Mouse (Mus musculus): ENCODE measurements around the gene Gm10563. TPM values are rescaled to one million over a fixed set of nuclear protein-coding genes. Genes with fewer than 3 reads are reported as not detected.
"Not testable (repeated sequence)": the region's sequence is repeated elsewhere in the genome, so short reads cannot be mapped to it uniquely, and the experiment has no call there.

Gene Gm10563
- polyA plus RNA-seq, 1 experiment from 2014 or later = not detected

DNA sequence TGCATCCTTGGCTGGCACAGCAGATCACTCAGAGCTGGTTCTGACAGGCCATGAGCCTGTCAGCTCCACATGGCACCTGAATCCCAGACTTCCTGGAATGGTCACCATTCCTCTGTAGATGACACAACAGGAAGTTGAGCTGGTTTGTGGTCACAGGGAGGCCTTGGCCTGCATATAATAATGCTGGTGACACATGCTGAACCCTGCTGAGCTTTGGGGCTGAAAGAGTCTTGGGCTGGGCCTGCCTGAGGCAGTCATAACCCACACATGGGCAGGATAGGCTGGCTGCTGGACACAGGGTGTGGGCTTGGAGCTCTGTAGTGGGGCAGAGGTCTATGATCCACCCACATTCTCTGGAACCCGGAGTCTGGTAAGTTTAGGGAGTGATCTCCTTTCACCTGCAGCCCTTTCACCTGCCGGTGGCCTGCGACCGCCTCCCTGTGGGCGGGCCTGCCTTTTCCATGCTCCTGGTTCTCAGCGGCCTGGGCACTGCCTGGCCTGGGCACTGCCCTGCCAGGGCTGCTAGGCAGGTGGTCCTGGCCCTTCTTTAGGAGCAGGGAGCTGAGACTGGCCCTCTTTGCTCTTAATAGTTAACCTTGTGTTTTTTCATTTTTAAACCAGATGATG is 62.8 kb downstream of the Gm10563 start:
- no peak overlapping the region for H3K4me3 ChIP-seq
- WGBS = 95% methylated on average over 6 of the region's 6 CpGs
- no peaks in the 10 kb centered on the region for H3K4me1 ChIP-seq
- peaks cover 84% of the 10 kb centered on the region for H3K36me3 ChIP-seq
- no peak overlapping the region for H3K9ac ChIP-seq
- H3K27ac ChIP-seq = no peak overlapping the region
- ATAC-seq (ENCODE audit: low FRiP score, low read depth) = no peak
- H3K9me3 ChIP-seq = no peaks in the 10 kb centered on the region
- H3K4me2 ChIP-seq (replicated peaks) = no peak overlapping the region
- H3K27me3 ChIP-seq = no peaks in the 10 kb centered on the region

DNA sequence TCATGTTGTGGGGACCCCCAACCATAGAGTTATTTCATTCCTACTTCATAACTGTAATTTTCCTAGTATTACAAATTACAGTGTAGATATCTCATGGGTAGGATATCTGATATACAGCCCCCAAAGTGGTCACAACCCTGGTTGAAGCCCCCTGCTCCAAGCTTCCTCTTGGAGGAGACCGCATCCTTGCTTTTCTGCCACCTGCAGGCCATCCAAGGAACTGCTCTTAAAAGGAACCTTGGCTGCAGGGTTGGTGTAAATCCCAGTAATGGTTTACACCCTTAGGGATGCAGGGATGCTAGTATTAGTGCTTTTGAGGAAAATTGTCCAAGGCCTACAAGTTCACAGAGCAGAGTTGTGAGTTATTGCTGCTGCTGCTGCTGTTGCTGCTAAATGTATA is 64.8 kb downstream of the Gm10563 start:
- Histone ChIP-seq H3K9me3 (no peaks in the 10 kb centered on the region), H3K36me3 (peaks cover 79% of the 10 kb centered on the region)
- WGBS = 31% methylated on average over 1 of the region's 1 CpGs

DNA sequence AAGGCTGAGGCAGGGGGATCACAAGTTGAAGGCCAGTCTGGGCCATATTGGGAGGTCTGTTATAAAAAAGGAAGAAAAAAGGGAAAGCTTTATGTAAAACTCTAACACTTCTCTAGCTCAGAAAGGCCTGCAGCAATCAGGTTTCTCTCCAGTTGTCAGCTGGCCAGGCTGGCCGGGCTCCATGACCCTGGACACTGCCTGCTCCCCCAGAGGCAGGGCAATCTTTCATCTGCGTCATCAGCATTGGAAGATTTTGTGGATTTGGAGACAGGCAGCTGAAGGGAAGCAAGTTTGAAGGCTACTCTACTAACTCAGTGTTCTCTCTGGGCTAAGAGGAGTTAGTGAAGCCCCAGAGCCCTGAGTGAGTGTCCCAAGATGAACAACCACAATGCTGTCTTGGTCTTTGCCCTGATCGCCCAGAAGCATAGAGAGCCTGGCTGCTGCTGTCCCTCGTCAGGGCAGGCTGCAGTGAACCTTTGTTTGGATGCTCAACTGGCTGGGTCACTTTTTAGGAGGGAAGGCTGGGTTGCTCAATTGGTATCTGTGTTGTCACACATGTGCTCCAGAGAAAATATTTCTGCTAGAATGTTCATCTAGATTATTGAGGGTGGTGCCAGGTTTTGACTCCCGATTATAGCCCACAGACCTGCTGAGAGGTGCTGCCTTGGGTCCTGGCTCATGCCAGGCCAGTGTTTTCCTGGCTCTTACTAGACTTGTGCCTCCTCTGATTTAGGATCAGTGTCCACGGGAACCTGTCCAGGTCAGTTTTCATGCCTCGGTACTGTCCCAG is 66.7 kb downstream of the Gm10563 start:
- Histone ChIP-seq H3K9ac (no peak overlapping the region), H3K36me3 (peaks cover 62% of the 10 kb centered on the region), H3K27me3 (no peaks in the 10 kb centered on the region), H3K4me1 (no peaks in the 10 kb centered on the region), H3K4me2 (replicated peaks) (no peak overlapping the region), H3K4me3 (no peak overlapping the region), H3K27ac (no peak overlapping the region), H3K9me3 (no peaks in the 10 kb centered on the region)
- WGBS = 82% methylated on average over 7 of the region's 7 CpGs
- no peak for ATAC-seq (ENCODE audit: low FRiP score, low read depth)

More for the DNA sequence above, 64.8 kb downstream of the Gm10563 start:
- H3K4me1 ChIP-seq = no peaks in the 10 kb centered on the region
- H3K4me3 ChIP-seq = no peak overlapping the region
- H3K27me3 ChIP-seq = no peaks in the 10 kb centered on the region
- no peak overlapping the region for H3K27ac ChIP-seq
- no peak overlapping the region for H3K4me2 ChIP-seq (replicated peaks)
- no peak overlapping the region for H3K9ac ChIP-seq
- no peak for ATAC-seq (ENCODE audit: low FRiP score, low read depth)

DNA sequence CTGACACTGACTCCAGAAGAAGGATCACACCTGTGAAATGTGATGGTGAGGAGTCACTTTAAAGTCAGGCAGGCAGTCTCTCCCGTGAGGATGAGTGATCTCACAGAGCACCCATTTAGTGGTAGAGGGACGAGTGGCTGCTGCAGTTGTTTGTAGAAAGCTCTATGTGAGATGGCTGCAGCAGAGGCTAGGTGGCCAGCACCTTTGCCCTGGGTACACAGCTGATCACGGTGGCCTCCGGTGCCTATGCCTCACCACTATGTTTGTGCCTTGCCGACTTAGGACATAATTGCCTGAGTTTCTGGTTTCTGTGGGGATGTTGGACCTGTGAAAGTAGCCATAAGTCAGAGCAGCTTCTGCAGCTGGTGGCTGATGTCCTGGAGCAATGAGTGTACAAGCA is 67.5 kb downstream of the Gm10563 start:
- no peak overlapping the region for H3K4me2 ChIP-seq (replicated peaks)
- no peaks in the 10 kb centered on the region for H3K4me1 ChIP-seq
- no peak overlapping the region for H3K9ac ChIP-seq
- H3K27me3 ChIP-seq = no peaks in the 10 kb centered on the region
- peaks cover 55% of the 10 kb centered on the region for H3K36me3 ChIP-seq
- WGBS = 92% methylated on average over 5 of the region's 5 CpGs
- H3K27ac ChIP-seq = no peak overlapping the region
- no peak overlapping the region for H3K4me3 ChIP-seq
- H3K9me3 ChIP-seq = no peaks in the 10 kb centered on the region
- ATAC-seq (ENCODE audit: low FRiP score, low read depth) = no peak

DNA sequence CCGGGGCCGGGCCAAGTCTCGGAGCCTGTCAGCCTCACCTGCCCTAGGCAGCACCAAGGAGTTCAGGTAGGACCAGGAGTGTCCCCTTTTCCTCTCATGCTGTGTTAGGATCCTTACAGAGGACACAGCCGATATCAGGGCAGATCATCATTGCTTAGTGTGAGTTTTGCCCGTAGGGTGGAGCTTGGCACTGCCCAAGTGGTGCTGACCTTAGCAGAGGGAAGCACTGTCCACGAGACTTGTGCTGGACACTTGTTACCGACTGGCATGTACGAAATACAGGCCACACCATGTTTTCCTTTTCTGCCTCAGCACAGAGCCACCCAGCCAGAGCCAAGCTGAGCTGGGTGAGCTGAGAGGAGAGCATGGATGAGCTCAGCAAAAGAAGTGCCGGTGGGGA is 68.1 kb downstream of the Gm10563 start:
- 92% methylated on average over 9 of the region's 9 CpGs for WGBS
- Histone ChIP-seq H3K9me3 (no peaks in the 10 kb centered on the region), H3K27me3 (no peaks in the 10 kb centered on the region), H3K27ac (no peak overlapping the region), H3K9ac (no peak overlapping the region), H3K4me1 (no peaks in the 10 kb centered on the region), H3K36me3 (peaks cover 49% of the 10 kb centered on the region), H3K4me2 (replicated peaks) (no peak overlapping the region), H3K4me3 (no peak overlapping the region)
- no peak for ATAC-seq (ENCODE audit: low FRiP score, low read depth)

- ATAC-seq (ENCODE audit: low FRiP score, low read depth) = no peak
- Histone ChIP-seq H3K9ac (no peak overlapping the region), H3K4me2 (replicated peaks) (no peak overlapping the region), H3K27ac (no peak overlapping the region), H3K27me3 (no peaks in the 10 kb centered on the region), H3K4me1 (peaks cover 5% of the 10 kb centered on the region; the same call in 1 of the 2 replicates), H3K36me3 (peaks cover 44% of the 10 kb centered on the region), H3K9me3 (no peaks in the 10 kb centered on the region), H3K4me3 (no peak overlapping the region)
- WGBS = 91% methylated on average over 8 of the region's 8 CpGs
Measured at GRCm38 (mm10) chr4:155575521-155575920, 69.7 kb downstream of the Gm10563 start.

GRCm38 (mm10) chr4:155574931-155575330 is 70.3 kb downstream of the Gm10563 start:
- peaks cover 41% of the 10 kb centered on the region for H3K36me3 ChIP-seq
- no peak overlapping the region for H3K4me3 ChIP-seq
- H3K4me1 ChIP-seq = peaks cover 5% of the 10 kb centered on the region; the same call in 1 of the 2 replicates
- H3K27ac ChIP-seq = no peak overlapping the region
- 88% methylated on average over 11 of the region's 11 CpGs for WGBS
- H3K4me2 ChIP-seq (replicated peaks) = no peak overlapping the region
- ATAC-seq (ENCODE audit: low FRiP score, low read depth) = no peak
- no peaks in the 10 kb centered on the region for H3K9me3 ChIP-seq
- no peaks in the 10 kb centered on the region for H3K27me3 ChIP-seq
- no peak overlapping the region for H3K9ac ChIP-seq

- no peak for ATAC-seq (ENCODE audit: low FRiP score, low read depth)
- Histone ChIP-seq H3K27ac (no peak overlapping the region), H3K4me1 (peaks cover 5% of the 10 kb centered on the region; the same call in 1 of the 2 replicates), H3K9ac (no peak overlapping the region), H3K9me3 (no peaks in the 10 kb centered on the region), H3K4me2 (replicated peaks) (no peak overlapping the region), H3K36me3 (peaks cover 31% of the 10 kb centered on the region), H3K4me3 (no peak overlapping the region), H3K27me3 (no peaks in the 10 kb centered on the region)
- 91% methylated on average over 9 of the region's 9 CpGs for WGBS
Measured at GRCm38 (mm10) chr4:155573876-155574275, 71.3 kb downstream of the Gm10563 start.

DNA sequence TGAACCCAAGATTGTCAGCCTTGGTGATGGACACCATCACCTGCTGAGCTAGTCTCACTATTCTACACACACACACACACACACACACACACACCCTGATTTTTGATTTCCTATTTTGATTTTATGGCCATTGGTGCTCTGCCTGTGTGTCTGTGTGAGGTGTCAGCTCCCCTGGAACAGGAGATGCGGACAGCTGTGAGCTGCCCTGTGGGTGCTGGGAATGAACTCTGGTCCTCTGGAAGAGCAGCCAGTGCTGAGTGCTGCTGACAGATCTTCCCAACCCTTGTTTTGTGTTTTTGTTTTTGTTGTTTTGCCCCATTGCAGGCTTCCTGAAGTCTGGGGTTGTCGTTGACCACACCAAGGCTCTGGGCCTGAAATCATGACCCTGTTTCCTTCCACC is 72.1 kb downstream of the Gm10563 start:
- H3K9ac ChIP-seq = no peak overlapping the region
- H3K27ac ChIP-seq = no peak overlapping the region
- peaks cover 5% of the 10 kb centered on the region; the same call in 1 of the 2 replicates for H3K4me1 ChIP-seq
- no peak for ATAC-seq (ENCODE audit: low FRiP score, low read depth)
- H3K9me3 ChIP-seq = no peaks in the 10 kb centered on the region
- H3K27me3 ChIP-seq = no peaks in the 10 kb centered on the region
- no peak overlapping the region for H3K4me3 ChIP-seq
- 88% methylated on average over 2 of the region's 2 CpGs for WGBS
- H3K4me2 ChIP-seq (replicated peaks) = no peak overlapping the region
- peaks cover 23% of the 10 kb centered on the region for H3K36me3 ChIP-seq

DNA sequence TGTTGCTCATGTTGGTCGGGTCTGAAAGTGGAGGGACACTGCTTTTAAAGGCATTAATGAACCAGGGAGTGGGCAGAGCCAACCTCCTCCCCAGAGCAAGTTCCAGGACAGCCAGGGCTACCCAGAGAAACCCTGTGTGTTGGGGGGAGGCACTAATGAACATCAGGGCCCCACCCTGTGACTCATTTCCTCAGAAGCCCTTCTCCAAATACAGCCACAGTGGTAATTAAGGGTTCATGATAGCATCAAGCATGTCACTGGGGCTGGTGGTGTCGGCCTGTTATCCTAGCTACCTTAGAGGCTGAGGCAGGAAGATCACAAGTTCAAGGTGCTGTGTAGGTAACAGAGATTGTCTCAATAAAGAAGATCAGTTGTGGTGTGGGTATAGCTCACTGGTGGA is 73.8 kb downstream of the Gm10563 start:
- Histone ChIP-seq H3K9ac (no peak overlapping the region), H3K36me3 (peaks cover 6% of the 10 kb centered on the region; the same call in 1 of the 2 replicates), H3K27ac (no peak overlapping the region), H3K27me3 (no peaks in the 10 kb centered on the region), H3K4me3 (no peak overlapping the region), H3K9me3 (no peaks in the 10 kb centered on the region), H3K4me2 (replicated peaks) (no peak overlapping the region), H3K4me1 (peaks cover 6% of the 10 kb centered on the region)
- no peak for ATAC-seq (ENCODE audit: low FRiP score, low read depth)
- WGBS = 83% methylated on average over 2 of the region's 2 CpGs

DNA sequence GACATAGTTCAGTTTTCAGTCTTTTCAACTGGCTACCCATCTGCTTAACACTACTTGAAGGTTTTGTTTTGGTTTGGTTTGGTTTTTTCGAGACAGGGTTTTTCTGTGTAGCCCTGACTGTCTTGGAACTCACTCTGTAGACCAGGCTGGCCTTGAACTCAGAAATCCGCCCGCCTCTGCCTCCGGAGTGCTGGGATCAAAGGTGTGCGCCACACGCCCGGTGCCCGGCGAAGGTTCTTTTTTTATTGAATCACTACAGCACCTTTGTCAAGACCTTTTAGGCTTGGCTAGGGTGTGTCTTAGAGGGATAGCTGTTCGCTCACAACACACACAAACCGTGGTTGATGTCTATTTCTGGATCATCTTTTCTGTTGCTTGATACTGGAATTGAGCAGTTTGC is 74.9 kb downstream of the Gm10563 start:
- not testable (repeated sequence) for H3K4me2 ChIP-seq (replicated peaks); H3K4me3 ChIP-seq; H3K27me3 ChIP-seq; H3K36me3 ChIP-seq; H3K9me3 ChIP-seq; H3K27ac ChIP-seq; H3K9ac ChIP-seq; ATAC-seq (ENCODE audit: low FRiP score, low read depth)
- WGBS = 93% methylated on average over 11 of the region's 11 CpGs
- peaks cover 15% of the 10 kb centered on the region for H3K4me1 ChIP-seq

- 92% methylated on average over 6 of the region's 6 CpGs for WGBS
- no peak overlapping the region for H3K4me3 ChIP-seq
- no peak for ATAC-seq (ENCODE audit: low FRiP score, low read depth)
- no peaks in the 10 kb centered on the region for H3K36me3 ChIP-seq
- H3K27ac ChIP-seq = no peak overlapping the region
- no peak overlapping the region for H3K9ac ChIP-seq
- no peaks in the 10 kb centered on the region for H3K27me3 ChIP-seq
- no peaks in the 10 kb centered on the region for H3K9me3 ChIP-seq
- no peak overlapping the region for H3K4me2 ChIP-seq (replicated peaks)
- peaks cover 20% of the 10 kb centered on the region for H3K4me1 ChIP-seq
Measured at GRCm38 (mm10) chr4:155569818-155570217, 75.4 kb downstream of the Gm10563 start.
